Mouse (Mus musculus) kidney, embryonic 14.5 days (tissue): Measurements from ENCODE around the gene Lmbrd1. TPM values are rescaled to one million over a fixed set of nuclear protein-coding genes. Genes with fewer than 3 reads are reported as not detected.

Source experiments
- ATAC-seq: fragments of 200-750 bp; cut with Nextera tagmentation; 2 replicates; pipeline ENCODE4 v1.8.0; 2017; ENCODE audit warnings: moderate number of reproducible peaks, mild to moderate bottlenecking, moderate TSS enrichment, moderate library complexity; ENCODE audit not compliant: low FRiP score, low TSS enrichment
- H3K27ac ChIP-seq: fragments of 300-500 bp; sonication (generic); 2 replicates; pipeline ENCODE4 v1.5.1; 2014; ENCODE audit warnings: low read depth, mild to moderate bottlenecking, low read length, moderate library complexity, mixed read lengths
- H3K27me3 ChIP-seq: fragments of 300-500 bp; sonication (generic); 2 replicates; pipeline ENCODE4 v1.6.1; 2014; ENCODE audit warnings: mild to moderate bottlenecking, low read length; ENCODE audit not compliant: control insufficient read depth, insufficient read depth
- H3K36me3 ChIP-seq: fragments of 300-500 bp; sonication (generic); 2 replicates; pipeline ENCODE4 v1.6.1; 2014; ENCODE audit warnings: low read length, mixed read lengths; ENCODE audit not compliant: control insufficient read depth, insufficient read depth
- H3K4me1 ChIP-seq: fragments of 300-500 bp; sonication (generic); 2 replicates; pipeline ENCODE4 v1.6.1; 2014; ENCODE audit warnings: low read length, mixed read lengths; ENCODE audit not compliant: control insufficient read depth, insufficient read depth
- H3K4me2 ChIP-seq: fragments of 300-500 bp; sonication (generic); replicated peaks from 2 replicates; pipeline ENCODE4 v1.6.1; 2014; ENCODE audit warnings: low read depth, mild to moderate bottlenecking, low read length
- H3K4me3 ChIP-seq: fragments of 300-500 bp; sonication (generic); 2 replicates; pipeline ENCODE4 v1.5.1; 2014; ENCODE audit warnings: mild to moderate bottlenecking, low read length
- H3K9ac ChIP-seq: fragments of 300-500 bp; sonication (generic); 2 replicates; pipeline ENCODE4 v1.6.1; 2014; ENCODE audit warnings: low read depth, mild to moderate bottlenecking, low read length, moderate library complexity
- H3K9me3 ChIP-seq: fragments of 300-500 bp; sonication (generic); 2 replicates; pipeline ENCODE4 v1.6.1; 2016; ENCODE audit warnings: low read length; ENCODE audit not compliant: control insufficient read depth
- WGBS: fragments of 180-500 bp; shearing (Covaris S2); extraction: QIAGEN DNeasy Blood & Tissue Kit; methylation state at CpG from one replicate; pipeline ENCODE4 v1.1.7; 2014; 5-methylcytosine and 5-hydroxymethylcytosine counted together
- polyA plus RNA-seq: library from polyadenylated mRNA; unstranded; fragments of >200 nt; fragmentation: Nextera tagmentation; extraction: Ambion mirVana; gene quantifications from 2 replicates; pipeline ENCODE4 v1.2.1, GENCODE M21; 2014

Gene Lmbrd1
- polyA plus RNA-seq, 1 experiment from 2014 or later = 26.8 TPM

- no peaks in the 10 kb centered on the region for H3K4me1 ChIP-seq
- no peaks in the 10 kb centered on the region for H3K27me3 ChIP-seq
- 3% methylated on average over 13 of the region's 13 CpGs for WGBS
- no peak; the same call in 1 of the 2 replicates for ATAC-seq
- H3K36me3 ChIP-seq = no peaks in the 10 kb centered on the region
- H3K4me3 ChIP-seq = peak overlapping the region; percentile 79
- H3K9ac ChIP-seq = peak overlapping the region; percentile 78
- no peaks in the 10 kb centered on the region for H3K9me3 ChIP-seq
- peak overlapping the region; percentile 66 for H3K4me2 ChIP-seq
- peak overlapping the region; percentile 48; the same call in 1 of the 2 replicates for H3K27ac ChIP-seq
These were observed 641 bp downstream of the Lmbrd1 start for GRCm38 (mm10) chr1:24679071-24679470.

GRCm38 (mm10) chr1:24680991-24681390, 2.6 kb downstream of the Lmbrd1 start:
- Histone ChIP-seq H3K27ac (no peak overlapping the region), H3K9me3 (no peaks in the 10 kb centered on the region), H3K9ac (no peak overlapping the region), H3K4me3 (no peak overlapping the region), H3K27me3 (no peaks in the 10 kb centered on the region), H3K4me1 (no peaks in the 10 kb centered on the region), H3K36me3 (peaks cover 4% of the 10 kb centered on the region; the same call in 1 of the 2 replicates), H3K4me2 (no peak overlapping the region)
- ATAC-seq = no peak
- 94% methylated on average over 3 of the region's 3 CpGs for WGBS

DNA sequence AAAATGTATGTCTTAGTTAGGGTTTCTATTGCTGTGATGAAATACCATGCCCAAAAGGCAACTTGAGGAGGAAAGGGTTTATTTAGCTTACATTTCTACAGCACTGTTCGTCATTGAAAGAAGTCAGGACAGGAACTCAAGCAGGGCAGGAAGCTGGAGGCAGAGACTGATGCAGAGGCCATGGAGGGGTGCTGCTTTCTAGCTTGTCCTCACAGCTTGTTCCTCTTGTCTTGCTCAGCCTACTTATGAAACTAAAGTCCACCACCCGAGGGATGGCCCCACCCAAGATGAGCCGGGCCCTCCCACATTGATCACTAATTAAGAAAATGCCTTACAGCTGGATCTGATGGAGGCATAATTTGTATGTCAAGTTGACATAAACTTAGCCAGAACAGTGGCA, 3.5 kb downstream of the Lmbrd1 start:
- WGBS = 76% methylated on average over 3 of the region's 3 CpGs
- Histone ChIP-seq H3K9ac (no peak overlapping the region), H3K4me3 (no peak overlapping the region), H3K4me1 (no peaks in the 10 kb centered on the region), H3K36me3 (peaks cover 4% of the 10 kb centered on the region; the same call in 1 of the 2 replicates), H3K9me3 (no peaks in the 10 kb centered on the region), H3K4me2 (no peak overlapping the region), H3K27ac (no peak overlapping the region), H3K27me3 (no peaks in the 10 kb centered on the region)
- no peak for ATAC-seq

DNA sequence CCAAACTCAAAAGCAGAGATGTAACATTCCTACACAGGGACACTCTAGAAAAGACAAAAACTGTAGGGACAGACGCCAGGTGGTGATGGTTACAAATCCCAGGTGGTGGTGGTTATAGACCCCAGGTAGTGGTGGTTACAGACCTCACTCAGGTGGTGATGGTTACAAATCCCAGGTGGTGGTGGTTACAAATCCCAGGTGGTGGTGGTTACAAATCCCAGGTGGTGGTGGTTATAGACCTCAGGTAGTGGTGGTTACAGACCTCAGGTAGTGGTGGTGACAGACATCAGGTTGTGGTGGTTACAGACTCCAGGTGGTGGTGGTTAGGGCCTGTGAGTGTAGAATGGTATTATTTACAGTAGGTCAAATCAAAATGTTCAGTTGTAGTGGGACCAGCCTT, 5.5 kb downstream of the Lmbrd1 start:
- no peaks in the 10 kb centered on the region for H3K27me3 ChIP-seq
- H3K9ac ChIP-seq = no peak overlapping the region
- peaks cover 4% of the 10 kb centered on the region; the same call in 1 of the 2 replicates for H3K36me3 ChIP-seq
- no peak overlapping the region for H3K27ac ChIP-seq
- WGBS = 77% methylated on average over 1 of the region's 1 CpGs
- H3K4me3 ChIP-seq = no peak overlapping the region
- no peaks in the 10 kb centered on the region for H3K9me3 ChIP-seq
- no peak overlapping the region for H3K4me2 ChIP-seq
- no peaks in the 10 kb centered on the region for H3K4me1 ChIP-seq
- peak; percentile 97 for ATAC-seq

GRCm38 (mm10) chr1:24685606-24686005, 7.2 kb downstream of the Lmbrd1 start:
- WGBS = 87% methylated on average over 7 of the region's 7 CpGs
- no peaks in the 10 kb centered on the region for H3K27me3 ChIP-seq
- no peak overlapping the region for H3K4me2 ChIP-seq
- peaks cover 4% of the 10 kb centered on the region; the same call in 1 of the 2 replicates for H3K36me3 ChIP-seq
- H3K4me3 ChIP-seq = no peak overlapping the region
- H3K9me3 ChIP-seq = no peaks in the 10 kb centered on the region
- no peak overlapping the region for H3K9ac ChIP-seq
- H3K27ac ChIP-seq = no peak overlapping the region
- no peaks in the 10 kb centered on the region for H3K4me1 ChIP-seq
- ATAC-seq = no peak

- peaks cover 4% of the 10 kb centered on the region; the same call in 1 of the 2 replicates for H3K36me3 ChIP-seq
- WGBS = 96% methylated on average over 4 of the region's 4 CpGs
- no peaks in the 10 kb centered on the region for H3K27me3 ChIP-seq
- no peaks in the 10 kb centered on the region for H3K9me3 ChIP-seq
- H3K4me3 ChIP-seq = no peak overlapping the region
- no peak overlapping the region for H3K4me2 ChIP-seq
- H3K9ac ChIP-seq = no peak overlapping the region
- no peak for ATAC-seq
- H3K27ac ChIP-seq = no peak overlapping the region
- H3K4me1 ChIP-seq = no peaks in the 10 kb centered on the region
These were observed 8.0 kb downstream of the Lmbrd1 start for GRCm38 (mm10) chr1:24686235-24687021.

DNA sequence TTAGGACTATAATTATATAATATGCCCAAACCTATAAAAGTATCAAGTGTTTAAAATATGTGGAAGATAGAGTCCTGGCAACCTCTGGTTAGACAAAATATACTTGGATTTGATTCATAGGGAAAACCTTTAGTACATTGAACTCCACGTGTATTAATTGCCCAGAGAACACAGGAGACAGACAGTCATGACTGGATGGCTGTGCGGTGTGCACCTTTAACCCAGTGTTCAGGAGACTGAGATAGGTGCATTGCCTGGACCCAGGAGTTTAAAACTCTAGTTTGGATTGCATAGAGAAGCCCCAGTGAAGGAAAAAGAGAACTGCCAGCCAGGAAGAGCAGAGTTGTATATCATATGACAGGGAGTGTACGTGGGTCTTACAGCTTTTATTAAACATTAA, 19.2 kb downstream of the Lmbrd1 start:
- H3K4me1 ChIP-seq = no peaks in the 10 kb centered on the region; the same call in 1 of the 2 replicates
- no peaks in the 10 kb centered on the region for H3K9me3 ChIP-seq
- no peak for ATAC-seq
- no peak overlapping the region for H3K4me3 ChIP-seq
- H3K36me3 ChIP-seq = no peaks in the 10 kb centered on the region; the same call in 1 of the 2 replicates
- H3K27ac ChIP-seq = no peak overlapping the region
- H3K4me2 ChIP-seq = no peak overlapping the region
- no peaks in the 10 kb centered on the region for H3K27me3 ChIP-seq
- H3K9ac ChIP-seq = no peak overlapping the region
- WGBS = 68% methylated on average over 3 of the region's 3 CpGs

GRCm38 (mm10) chr1:24698146-24698880, 19.9 kb downstream of the Lmbrd1 start:
- H3K4me3 ChIP-seq = no peak overlapping the region
- no peak overlapping the region for H3K27ac ChIP-seq
- 48% methylated on average over 9 of the region's 9 CpGs for WGBS
- no peaks in the 10 kb centered on the region for H3K9me3 ChIP-seq
- H3K4me1 ChIP-seq = no peaks in the 10 kb centered on the region; the same call in 1 of the 2 replicates
- ATAC-seq = no peak
- H3K27me3 ChIP-seq = no peaks in the 10 kb centered on the region
- no peaks in the 10 kb centered on the region; the same call in 1 of the 2 replicates for H3K36me3 ChIP-seq
- H3K4me2 ChIP-seq = no peak overlapping the region
- H3K9ac ChIP-seq = no peak overlapping the region

DNA sequence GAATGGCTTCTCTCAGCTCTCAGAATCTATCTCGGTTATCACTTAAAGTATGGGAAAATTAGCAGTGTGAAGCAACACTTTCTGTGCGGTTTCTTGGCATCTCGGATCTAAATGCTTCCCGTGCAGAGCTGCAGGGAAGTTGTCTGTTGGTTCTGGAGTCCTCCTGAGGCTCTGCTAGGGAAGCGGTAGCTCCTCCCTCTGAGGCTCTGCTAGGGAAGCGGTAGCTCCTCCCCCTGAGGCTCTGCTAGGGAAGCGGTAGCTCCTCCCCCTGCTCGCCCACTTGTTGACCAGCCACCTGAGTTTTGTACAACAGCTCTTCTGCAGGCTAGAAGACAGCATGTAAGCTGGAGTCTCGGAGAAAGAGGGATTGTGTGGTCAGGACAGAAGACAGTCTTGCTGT, 20.9 kb downstream of the Lmbrd1 start:
- H3K9me3 ChIP-seq = no peaks in the 10 kb centered on the region
- H3K4me3 ChIP-seq = no peak overlapping the region
- H3K4me1 ChIP-seq = no peaks in the 10 kb centered on the region; the same call in 1 of the 2 replicates
- 23% methylated on average over 9 of the region's 9 CpGs for WGBS
- no peak overlapping the region for H3K9ac ChIP-seq
- H3K36me3 ChIP-seq = no peaks in the 10 kb centered on the region
- no peak overlapping the region for H3K27ac ChIP-seq
- ATAC-seq = peak; percentile 91
- H3K27me3 ChIP-seq = no peaks in the 10 kb centered on the region
- H3K4me2 ChIP-seq = peak overlapping the region; percentile 8; the same call in 1 of the 2 replicates
